Mouse (Mus musculus): ENCODE measurements at regions not wholly inside any gene's neighbourhood (a gene's known extent, or its start where the extent isn't known, plus 50 kb on each side); places are given as distances from the start of the nearest gene placed in this dataset.

DNA sequence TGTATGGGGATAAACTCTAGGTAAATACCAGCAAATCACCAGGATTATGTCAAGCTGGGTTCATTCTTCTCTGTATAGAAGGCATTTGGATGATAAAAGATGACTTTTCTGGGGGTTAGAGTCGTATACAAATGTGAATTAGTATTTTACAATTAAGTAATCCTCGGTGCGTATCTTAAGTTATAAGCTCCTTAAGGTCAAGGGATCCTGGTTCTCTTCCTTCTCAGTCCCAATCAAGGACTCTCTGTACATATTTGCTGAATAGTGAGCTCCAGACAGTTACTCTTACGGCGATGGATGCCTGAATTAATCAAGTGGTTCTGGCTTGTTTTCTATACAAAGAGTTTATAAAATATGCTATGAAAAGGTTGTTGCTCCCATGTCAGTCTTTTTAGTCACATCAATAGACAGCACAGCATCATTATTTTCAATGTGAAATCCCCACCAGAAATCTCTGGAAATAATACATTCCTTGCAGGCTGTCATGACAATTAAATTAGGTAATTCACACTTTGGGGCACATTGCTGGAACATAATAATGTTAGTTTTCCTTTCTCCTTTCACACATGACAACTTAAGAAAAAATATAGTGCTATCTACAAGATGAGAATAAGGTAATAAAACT lies 64.0 kb upstream of the Cwc22 start:
- no peak for ATAC-seq

DNA sequence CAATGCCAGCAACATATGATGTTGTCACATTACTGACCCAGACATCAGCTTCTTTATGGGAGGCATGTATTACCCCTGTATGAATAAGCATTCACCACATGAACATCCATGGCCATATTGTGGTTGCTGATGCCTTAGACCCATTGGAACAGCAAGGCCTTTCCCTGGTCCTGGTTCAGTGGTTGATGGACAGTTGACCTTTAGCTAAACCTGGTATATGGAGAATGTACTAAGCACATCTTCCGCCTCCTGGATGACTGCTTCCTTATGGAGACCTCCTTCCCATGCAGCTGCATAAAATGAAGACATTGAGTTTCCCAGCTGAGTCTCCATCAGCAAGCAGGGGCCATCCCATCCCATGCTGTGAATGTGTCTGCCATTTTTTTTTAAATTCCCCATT lies 61.9 kb upstream of the Cwc22 start:
- ATAC-seq: no peak

DNA sequence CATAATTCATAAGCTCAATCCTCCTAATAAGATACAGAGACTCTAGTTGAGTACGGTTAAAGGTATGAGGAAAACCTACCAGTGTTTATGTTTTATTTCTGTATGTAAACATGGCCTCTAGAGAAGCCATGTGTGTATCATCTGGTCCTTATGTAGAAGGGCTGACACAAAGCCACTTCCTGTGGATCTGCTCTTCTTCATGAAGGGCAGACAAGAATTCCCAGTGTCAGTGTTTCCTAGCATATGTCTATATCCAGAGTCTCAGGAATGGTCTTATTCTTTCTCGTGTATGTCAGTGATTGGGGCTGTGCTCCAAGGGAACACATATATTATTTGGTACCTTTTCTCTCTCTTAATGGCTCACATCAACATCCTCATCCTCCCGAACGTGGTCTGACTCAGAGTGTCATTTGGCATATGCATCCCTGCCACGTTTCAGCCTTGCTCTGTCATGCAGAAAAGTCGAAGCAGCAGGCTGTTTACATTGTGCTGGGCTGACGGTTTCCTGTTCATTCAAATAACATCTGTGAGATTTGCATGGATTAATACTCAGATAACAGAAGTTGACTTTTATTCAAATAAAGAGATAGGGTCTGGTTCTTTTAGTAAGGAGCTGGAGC lies 59.3 kb upstream of the Cwc22 start:
- no peak for ATAC-seq

DNA sequence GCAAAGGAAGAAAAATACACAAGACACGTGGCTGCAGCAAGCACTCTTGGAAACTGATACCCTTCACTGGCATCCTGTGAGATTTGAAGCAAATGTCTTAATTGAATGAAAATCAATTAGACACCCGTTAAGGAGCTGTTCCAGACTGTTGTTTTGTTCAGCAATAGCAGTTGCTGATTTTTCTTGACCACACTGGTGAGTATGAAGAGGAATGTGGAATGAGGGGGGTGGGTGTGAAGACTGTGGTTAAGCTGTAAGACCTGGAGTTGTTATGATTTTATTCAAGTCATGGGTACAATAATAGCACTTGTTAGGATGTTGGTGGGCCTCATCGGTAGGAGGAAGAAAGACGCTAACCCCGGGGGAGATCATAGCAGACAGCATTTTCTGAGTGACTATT lies 58.3 kb upstream of the Cwc22 start:
- no peak for ATAC-seq

All from CD4-positive, CD25-positive, alpha-beta regulatory T cell, adult 4 months (primary cell).